Mouse (Mus musculus): ENCODE data around the gene Eya2. TPM values are rescaled to one million over a fixed set of nuclear protein-coding genes. Genes with fewer than 3 reads are reported as not detected.
A peak's percentile ranks its signal among the peaks of the same experiment; 100 is the strongest.
"Not testable (repeated sequence)": the region's sequence is repeated elsewhere in the genome, so short reads cannot be mapped to it uniquely, and the experiment has no call there.

Gene Eya2
- total RNA-seq, 2 experiments from 2014 or later, result 2.1 to 3.5 TPM

GRCm38 (mm10) chr2:165759421-165759985 lies 164.7 kb downstream of the Eya2 start:
- no peak for DNase-seq (ENCODE audit: low spot score in 2 of 2)

- no peak for DNase-seq (ENCODE audit: low spot score in 2 of 2)
Measured at GRCm38 (mm10) chr2:165768805-165769358, 174.1 kb downstream of the Eya2 start.

GRCm38 (mm10) chr2:165769375-165769948 lies 174.6 kb downstream of the Eya2 start:
- DNase-seq (ENCODE audit: low spot score in 2 of 2), result no peak

GRCm38 (mm10) chr2:165778927-165779326 lies 184.1 kb downstream of the Eya2 start:
- DNase-seq (ENCODE audit: low spot score in 2 of 2), result peak; percentile 76 to 81

- peak; percentile 82 to 88 for DNase-seq (ENCODE audit: low spot score in 2 of 2)
Measured at GRCm38 (mm10) chr2:165782324-165782723, 187.5 kb downstream of the Eya2 start.

- DNase-seq (ENCODE audit: low spot score in 2 of 2), result no peak
Measured at GRCm38 (mm10) chr2:165785312-165786036, 190.6 kb downstream of the Eya2 start.

GRCm38 (mm10) chr2:165786467-165786866 lies 191.6 kb downstream of the Eya2 start:
- no peak for DNase-seq (ENCODE audit: low spot score in 2 of 2)

- peak; percentile 71 to 78 for DNase-seq (ENCODE audit: low spot score in 2 of 2)
Measured at GRCm38 (mm10) chr2:165788005-165788404, 193.2 kb downstream of the Eya2 start.

GRCm38 (mm10) chr2:165788796-165789195 lies 194.0 kb downstream of the Eya2 start:
- no peak for DNase-seq (ENCODE audit: low spot score in 2 of 2)

- no peak for DNase-seq (ENCODE audit: low spot score in 2 of 2)
Measured at GRCm38 (mm10) chr2:165789667-165790066, 194.8 kb downstream of the Eya2 start.

- DNase-seq (ENCODE audit: low spot score in 2 of 2), result no peak
Measured at GRCm38 (mm10) chr2:165791026-165791425, 196.2 kb downstream of the Eya2 start.

GRCm38 (mm10) chr2:165791657-165792056 lies 196.8 kb downstream of the Eya2 start:
- DNase-seq (ENCODE audit: low spot score in 2 of 2), result peak; percentile 54 to 74

- DNase-seq (ENCODE audit: low spot score in 2 of 2), result no peak
Measured at GRCm38 (mm10) chr2:165792431-165793282, 197.8 kb downstream of the Eya2 start.

- DNase-seq (ENCODE audit: low spot score in 2 of 2), result no peak
Measured at GRCm38 (mm10) chr2:165793283-165793638, 198.4 kb downstream of the Eya2 start.

GRCm38 (mm10) chr2:165797876-165798275 lies 203.0 kb downstream of the Eya2 start:
- DNase-seq (ENCODE audit: low spot score in 2 of 2), result no peak

- DNase-seq (ENCODE audit: low spot score in 2 of 2), result not testable (repeated sequence)
Measured at GRCm38 (mm10) chr2:165800174-165800573, 205.3 kb downstream of the Eya2 start.

GRCm38 (mm10) chr2:165808179-165808975 lies 213.5 kb downstream of the Eya2 start:
- no peak for DNase-seq (ENCODE audit: low spot score in 2 of 2)

GRCm38 (mm10) chr2:165809091-165809490 lies 214.3 kb downstream of the Eya2 start:
- DNase-seq (ENCODE audit: low spot score in 2 of 2), result no peak

- DNase-seq (ENCODE audit: low spot score in 2 of 2), result no peak
Measured at GRCm38 (mm10) chr2:165809901-165810477, 215.2 kb downstream of the Eya2 start.

GRCm38 (mm10) chr2:165811536-165811935 lies 216.7 kb downstream of the Eya2 start:
- peak; percentile 61 to 66 for DNase-seq (ENCODE audit: low spot score in 2 of 2)

Data from left cerebral cortex, adult 18-20 months (tissue).